Mouse (Mus musculus) midbrain, embryonic 14.5 days (tissue): ENCODE measurements around the gene Ttl. TPM values are rescaled to one million over a fixed set of nuclear protein-coding genes. Genes with fewer than 3 reads are reported as not detected.

ENCODE experiments used
- ATAC-seq: fragments of 200-750 bp; cut with Nextera tagmentation; 2 replicates; pipeline ENCODE4 v1.8.0; 2017; ENCODE audit warnings: moderate number of reproducible peaks, moderate library complexity; ENCODE audit not compliant: low FRiP score, low TSS enrichment
- DNase-seq: peaks from one replicate; pipeline ENCODE4 v3.0.0-alpha.2; 2015
- H3K27ac ChIP-seq: fragments of 300-500 bp; sonication (generic); replicated peaks from 2 replicates; pipeline ENCODE4 v1.5.1; 2014; ENCODE audit warnings: mild to moderate bottlenecking, low read depth, low read length, moderate library complexity
- H3K27me3 ChIP-seq: fragments of 300-500 bp; sonication (generic); 2 replicates; pipeline ENCODE4 v1.6.1; 2014; ENCODE audit warnings: low read length, control low read depth, mixed read lengths; ENCODE audit not compliant: control insufficient read depth, insufficient read depth
- H3K36me3 ChIP-seq: fragments of 300-500 bp; sonication (generic); 2 replicates; pipeline ENCODE4 v1.6.1; 2014; ENCODE audit warnings: low read length, control low read depth; ENCODE audit not compliant: control insufficient read depth, insufficient read depth
- H3K4me1 ChIP-seq: fragments of 300-500 bp; sonication (generic); 2 replicates; pipeline ENCODE4 v1.6.1; 2014; ENCODE audit warnings: mild to moderate bottlenecking, antibody characterized with exemption, low read length, control low read depth; ENCODE audit not compliant: control insufficient read depth, insufficient read depth
- H3K4me2 ChIP-seq: fragments of 300-500 bp; sonication (generic); 2 replicates; pipeline ENCODE4 v1.6.1; 2014; ENCODE audit warnings: mild to moderate bottlenecking, low read length, moderate library complexity
- H3K4me3 ChIP-seq: fragments of 300-500 bp; sonication (generic); replicated peaks from 2 replicates; pipeline ENCODE4 v1.5.1; 2014; ENCODE audit warnings: low read depth, low read length
- H3K9ac ChIP-seq: fragments of 300-500 bp; sonication (generic); replicated peaks from 2 replicates; pipeline ENCODE4 v1.6.1; 2014; ENCODE audit warnings: mild to moderate bottlenecking, low read length, moderate library complexity
- H3K9me3 ChIP-seq: fragments of 300-500 bp; sonication (generic); 2 replicates; pipeline ENCODE4 v1.6.1; 2016; ENCODE audit warnings: low read length, control low read depth, mixed read lengths; ENCODE audit not compliant: control insufficient read depth
- WGBS: fragments of 180-500 bp; shearing (Covaris S2); extraction: QIAGEN DNeasy Blood & Tissue Kit; methylation state at CpG from one replicate; pipeline ENCODE4 v1.1.7; 2014; 5-methylcytosine and 5-hydroxymethylcytosine counted together
- polyA plus RNA-seq: library from polyadenylated mRNA; unstranded; fragments of >200 nt; fragmentation: Nextera tagmentation; extraction: Ambion mirVana; gene quantifications from 2 replicates; pipeline ENCODE4 v1.2.1, GENCODE M21; 2014

Gene Ttl
- polyA plus RNA-seq, 1 experiment from 2014 or later, result 28.5 TPM

GRCm38 (mm10) chr2:129093926-129094724 lies 28.4 kb downstream of the Ttl start:
- Histone ChIP-seq H3K4me2 (no peak overlapping the region), H3K4me1 (no peaks in the 10 kb centered on the region), H3K9ac (no peak overlapping the region), H3K27ac (no peak overlapping the region), H3K27me3 (no peaks in the 10 kb centered on the region), H3K4me3 (no peak overlapping the region), H3K9me3 (no peaks in the 10 kb centered on the region), H3K36me3 (peaks cover 50% of the 10 kb centered on the region)
- ATAC-seq (no peak), DNase-seq (no peak)
- 91% methylated on average over 18 of the region's 18 CpGs for WGBS

DNA sequence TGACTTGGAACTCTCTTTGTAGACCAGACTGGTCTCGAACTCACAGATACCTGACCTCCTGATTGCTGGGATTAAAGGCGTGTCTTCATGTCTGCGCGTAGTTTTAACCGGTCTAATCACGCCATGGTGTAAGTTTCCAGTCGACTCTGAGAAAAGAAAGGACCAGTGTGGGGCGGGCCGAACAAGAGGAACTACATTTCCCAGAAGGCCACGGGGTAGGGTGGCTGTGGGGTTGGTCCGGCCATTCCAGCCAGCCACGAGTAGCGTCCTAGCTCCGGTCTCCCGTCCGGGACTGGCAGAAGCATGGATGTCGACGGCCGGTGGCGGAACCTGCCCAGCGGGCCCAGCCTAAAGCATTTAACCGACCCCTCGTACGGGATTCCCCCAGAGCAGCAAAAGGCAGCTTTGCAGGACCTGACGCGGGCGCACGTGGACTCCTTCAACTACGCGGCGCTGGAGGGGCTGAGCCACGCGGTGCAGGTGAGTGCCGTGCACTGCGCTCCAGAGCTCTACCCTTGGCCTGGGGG lies 35.1 kb downstream of the Ttl start, which contains the start of gene Polr1b:
Gene Polr1b, plus strand, starts transcription at position 212 of the 527 bp plus-strand sequence.
- H3K4me2 ChIP-seq, result peak within 1 kb of the TSS; percentile 86
- H3K9ac ChIP-seq, result peak within 1 kb of the TSS; percentile 65
- DNase-seq (peak; percentile 94), ATAC-seq (peak; percentile 97)
- H3K9me3 ChIP-seq, result no peaks in the 10 kb centered on the region
- H3K4me3 ChIP-seq, result peak within 1 kb of the TSS; percentile 68
- peaks cover 29% of the 10 kb centered on the region for H3K36me3 ChIP-seq
- H3K4me1 ChIP-seq, result no peaks in the 10 kb centered on the region
- WGBS, result under 1% methylated on average over 35 of the region's 35 CpGs
- 0 out of 2 replicates have a peak within 1 kb of the TSS, but pooled peaks have one; percentile 13 for H3K27ac ChIP-seq
- H3K27me3 ChIP-seq, result no peaks in the 10 kb centered on the region

DNA sequence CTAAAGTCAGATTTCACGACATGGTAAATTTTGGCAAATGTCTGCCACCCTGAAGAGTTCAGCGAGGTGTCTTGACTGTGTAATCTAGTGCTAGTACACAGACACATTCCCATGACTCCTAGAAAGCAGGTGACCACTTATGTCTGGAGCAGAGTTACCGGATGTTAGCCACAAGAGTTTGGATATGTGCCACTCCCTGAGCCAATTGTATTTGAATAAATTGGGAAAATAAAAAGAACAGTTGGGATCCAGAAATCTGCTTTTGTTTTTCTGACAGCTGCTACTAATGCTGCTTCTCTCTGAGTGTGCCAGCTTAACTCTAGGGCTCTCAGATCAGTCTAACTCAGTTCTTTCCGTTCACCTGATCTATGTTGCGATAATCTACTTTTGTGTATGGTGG lies 47.2 kb downstream of the Ttl start:
- Histone ChIP-seq H3K4me3 (no peak overlapping the region), H3K9ac (no peak overlapping the region), H3K4me2 (no peak overlapping the region), H3K9me3 (no peaks in the 10 kb centered on the region), H3K36me3 (peaks cover 79% of the 10 kb centered on the region), H3K4me1 (no peaks in the 10 kb centered on the region), H3K27me3 (no peaks in the 10 kb centered on the region), H3K27ac (no peak overlapping the region)
- ATAC-seq, result no peak
- 92% methylated on average over 5 of the region's 5 CpGs for WGBS
- no peak for DNase-seq

GRCm38 (mm10) chr2:129115706-129116367 lies 50.1 kb downstream of the Ttl start:
- Histone ChIP-seq H3K9ac (no peak overlapping the region), H3K4me3 (no peak overlapping the region), H3K36me3 (peaks cover 87% of the 10 kb centered on the region), H3K4me2 (no peak overlapping the region), H3K27me3 (no peaks in the 10 kb centered on the region), H3K27ac (no peak overlapping the region), H3K4me1 (no peaks in the 10 kb centered on the region), H3K9me3 (no peaks in the 10 kb centered on the region)
- ATAC-seq (no peak), DNase-seq (no peak)
- WGBS, result 94% methylated on average over 9 of the region's 9 CpGs

DNA sequence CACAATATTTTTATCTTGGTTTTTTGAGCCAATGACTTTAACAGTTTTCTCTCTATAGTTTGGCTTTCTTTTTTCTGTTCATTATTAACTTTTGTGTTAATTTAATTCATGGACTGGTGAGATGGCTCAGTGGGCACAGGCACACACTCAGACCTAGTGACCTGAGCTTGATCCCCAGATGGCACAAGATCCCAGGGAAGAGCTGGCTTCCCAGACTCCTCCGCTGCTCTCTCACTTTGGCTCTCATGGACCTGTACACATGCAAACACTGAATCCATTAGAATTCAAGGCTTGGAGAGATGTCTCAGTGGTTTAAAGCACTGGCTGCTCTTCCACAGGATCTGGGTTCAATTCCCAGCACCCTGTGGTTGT lies 50.6 kb downstream of the Ttl start:
- 100% methylated on average over 1 of the region's 1 CpGs for WGBS
- H3K4me2 ChIP-seq, result no peak overlapping the region
- H3K4me1 ChIP-seq, result no peaks in the 10 kb centered on the region
- ATAC-seq, result no peak
- no peaks in the 10 kb centered on the region for H3K27me3 ChIP-seq
- no peaks in the 10 kb centered on the region for H3K9me3 ChIP-seq
- no peak overlapping the region for H3K9ac ChIP-seq
- H3K36me3 ChIP-seq, result peaks cover 85% of the 10 kb centered on the region
- DNase-seq, result no peak
- H3K27ac ChIP-seq, result no peak overlapping the region
- no peak overlapping the region for H3K4me3 ChIP-seq

DNA sequence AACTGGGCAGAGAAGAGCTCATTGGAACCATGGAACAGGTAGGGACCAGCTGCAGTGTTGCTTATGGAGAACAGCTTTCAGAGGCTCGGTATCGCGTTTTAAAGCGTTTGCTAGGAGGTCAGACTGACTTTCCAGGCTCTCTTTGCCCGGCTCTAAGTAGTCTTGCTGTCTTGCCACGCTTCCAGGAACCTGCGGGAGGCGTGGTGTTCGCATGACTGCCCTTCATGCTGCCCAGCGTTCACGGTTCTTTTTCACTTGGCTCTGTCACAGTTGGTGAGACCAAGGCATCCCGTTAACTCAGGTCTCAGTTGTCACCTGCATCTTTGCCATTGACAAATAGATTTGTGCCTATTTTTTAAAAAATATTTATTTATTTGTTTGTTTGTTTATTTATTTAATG lies 52.3 kb downstream of the Ttl start:
- ATAC-seq, result no peak
- no peaks in the 10 kb centered on the region for H3K9me3 ChIP-seq
- no peaks in the 10 kb centered on the region for H3K27me3 ChIP-seq
- H3K4me2 ChIP-seq, result no peak overlapping the region
- no peaks in the 10 kb centered on the region for H3K4me1 ChIP-seq
- no peak overlapping the region for H3K9ac ChIP-seq
- WGBS, result 95% methylated on average over 12 of the region's 12 CpGs
- H3K36me3 ChIP-seq, result peaks cover 82% of the 10 kb centered on the region
- no peak overlapping the region for H3K27ac ChIP-seq
- DNase-seq, result no peak
- no peak overlapping the region for H3K4me3 ChIP-seq

DNA sequence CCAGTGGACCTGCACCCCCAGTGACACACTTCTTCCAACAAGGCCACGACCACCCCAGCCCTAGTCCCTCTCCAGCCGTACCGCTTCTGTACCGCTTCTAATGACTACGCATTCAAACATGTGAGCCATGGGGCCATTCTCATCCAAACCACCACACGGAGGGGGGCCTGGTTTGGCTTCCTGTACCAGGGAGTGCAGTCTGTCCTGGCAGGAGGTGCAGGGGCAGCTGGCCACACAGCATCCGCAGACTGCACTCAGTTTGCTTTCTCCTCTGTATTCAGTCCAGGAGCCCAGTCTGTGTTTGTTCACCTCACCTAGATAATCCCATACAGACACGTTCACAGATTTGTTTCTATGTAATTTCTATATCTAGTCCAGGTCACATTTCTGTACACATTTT lies 56.2 kb downstream of the Ttl start:
- Histone ChIP-seq H3K9me3 (no peaks in the 10 kb centered on the region), H3K27ac (no peak overlapping the region), H3K4me1 (no peaks in the 10 kb centered on the region), H3K36me3 (peaks cover 78% of the 10 kb centered on the region), H3K27me3 (no peaks in the 10 kb centered on the region), H3K4me3 (no peak overlapping the region), H3K4me2 (no peak overlapping the region), H3K9ac (no peak overlapping the region)
- 97% methylated on average over 8 of the region's 8 CpGs for WGBS
- DNase-seq (no peak), ATAC-seq (no peak)

DNA sequence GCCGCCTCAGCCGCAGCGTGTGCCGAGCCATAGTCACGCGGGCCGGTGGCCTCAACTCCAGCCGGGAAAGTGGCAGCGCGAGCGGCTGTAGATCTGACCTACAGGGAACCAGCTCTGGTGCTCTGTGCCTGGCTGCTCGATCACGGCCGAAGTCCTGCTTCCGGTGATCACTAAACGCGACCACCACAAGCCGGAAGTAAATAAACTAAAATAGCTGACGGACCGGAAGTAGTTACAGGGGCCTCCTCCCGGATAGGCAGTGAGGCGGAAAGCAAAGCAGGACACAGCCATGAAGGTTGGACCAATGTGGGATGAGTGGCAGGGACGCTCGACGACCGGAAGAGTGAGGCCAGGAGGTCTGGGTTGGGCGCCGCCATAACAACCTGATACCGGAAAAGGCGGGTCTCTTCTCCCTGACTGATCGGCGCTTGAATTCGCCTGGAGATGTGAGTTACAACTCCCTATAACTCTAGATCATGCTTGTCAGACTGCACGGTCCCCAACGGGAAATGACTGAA lies 63.7 kb downstream of the Ttl start, which contains the start of gene Chchd5:
Gene Chchd5, plus strand, starts transcription at position 289 of the 518 bp plus-strand sequence.
- WGBS, result under 1% methylated on average over 35 of the region's 35 CpGs

More for the DNA sequence above, 63.7 kb downstream of the Ttl start, which contains the start of gene Chchd5:
- H3K4me1 ChIP-seq, result peaks cover 9% of the 10 kb centered on the region
- DNase-seq (peak; percentile 97), ATAC-seq (peak; percentile 99)
- peak within 1 kb of the TSS; percentile 85 for H3K27ac ChIP-seq
- peak within 1 kb of the TSS; percentile 76 for H3K4me2 ChIP-seq
- H3K36me3 ChIP-seq, result peaks cover 44% of the 10 kb centered on the region
- no peaks in the 10 kb centered on the region for H3K27me3 ChIP-seq
- H3K9ac ChIP-seq, result peak within 1 kb of the TSS; percentile 81
- H3K9me3 ChIP-seq, result peaks cover 9% of the 10 kb centered on the region; the same call in 1 of the 2 replicates
- peak within 1 kb of the TSS; percentile 62 for H3K4me3 ChIP-seq
